Mouse (Mus musculus): ENCODE measurements around the gene Afg3l1.

DNA sequence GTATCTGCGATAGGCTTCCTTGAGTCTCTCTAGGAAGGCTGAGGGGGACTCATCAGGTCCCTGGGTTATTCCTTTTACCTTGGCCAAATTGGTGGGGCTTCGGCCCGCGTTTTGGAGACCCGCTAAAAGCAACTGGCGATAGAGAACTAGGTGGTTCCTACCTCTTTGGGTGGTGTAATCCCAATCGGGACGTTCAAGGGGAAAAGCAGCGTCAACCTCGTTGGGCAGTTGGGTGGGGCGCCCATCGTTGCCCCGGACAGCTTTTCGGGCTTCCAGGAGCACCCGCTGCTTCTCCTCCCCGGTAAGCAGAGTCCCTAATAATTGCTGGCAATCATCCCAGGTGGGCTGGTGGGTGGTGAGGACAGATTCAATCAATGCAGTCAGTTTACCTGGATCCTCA is 45.3 kb upstream of the Afg3l1 start:
- no peak for TF ChIP-seq POLR2A (IDR thresholded peaks at IDR 0.05; ENCODE audit: borderline replicate concordance, control insufficient read depth, low read depth, low read length)
- no peak for TF ChIP-seq CTCF (IDR thresholded peaks at IDR 0.05; ENCODE audit: control insufficient read depth, insufficient read depth, low read length)

Data from bone marrow, adult 2 months (tissue).